Comparison of ENCODE assay signal across 8 mouse cellular contexts in genomic region chr15:96598888-96599578, GRCm38 (mm10). TPM values are rescaled to one million over a fixed set of nuclear protein-coding genes. Genes with fewer than 3 reads are reported as not detected.
A peak's percentile ranks its signal among the peaks of the same experiment; 100 is the strongest.
DNase-seq lines count a peak whose midpoint lies in the region.

No protein-coding gene starts in this region.

- intact Hi-C loops in gastrocnemius, postnatal 14 days (cut with DNase I; ENCODE audit: low total_unique reads): no loop called here

- DNase-seq in adrenal gland, postnatal 14 days: peak; percentile 44
- DNase-seq in adrenal gland, adult 2 months: no peak
- DNase-seq in R1 (ENCODE audit: low read depth, low spot score): peak; percentile 86
- peak; percentile 82 for DNase-seq in lung, adult 18-20 months
- peak; percentile 43 to 56 for DNase-seq in spleen, postnatal 14 days (ENCODE audit: low spot score in 2 of 2)
- no peak for DNase-seq in adipocyte (ENCODE audit: low spot score)
- no peak for DNase-seq in urinary bladder, postnatal 10 days (ENCODE audit: low spot score)
- DNase-seq in gastrocnemius, postnatal 14 days: no peak

RNA-seq across cellular contexts. Expression of gene Slc38a1, which starts 43.7 kb away (rescaled TPM):
- 43.1 and 51.9 TPM in 2 replicates for total RNA-seq in adrenal gland, postnatal 14 days (2021)
- 10 to 100 TPM; 25.3 to 29.1 TPM for total RNA-seq in adrenal gland, adult 2 months (2021)
- 4.4 and 6.5 TPM in 2 replicates for polyA plus RNA-seq in adrenal gland, adult 2 months (2012; rRNA removed)
- 1 to 10 TPM; 3.1 to 4.1 TPM for total RNA-seq in gastrocnemius, postnatal 14 days (2021)

Comparison
In these comparisons a context has a peak if more than half of its experiments do, and no peak if none do; other contexts are left out.
1. DNase-seq: peak in adrenal gland, postnatal 14 days (single experiment), R1 (single experiment), lung, adult 18-20 months (2 of 2) and spleen, postnatal 14 days (2 of 2); none in adrenal gland, adult 2 months (single experiment), adipocyte (single experiment), urinary bladder, postnatal 10 days (single experiment) and gastrocnemius, postnatal 14 days (single experiment).